Mouse (Mus musculus): ENCODE results near the gene Gm45233. TPM values are rescaled to one million over a fixed set of nuclear protein-coding genes. Genes with fewer than 3 reads are reported as not detected.

Gene Gm45233
- total RNA-seq, 1 experiment = not detected

GRCm38 (mm10) chr7:43441071-43441470, 2.9 kb upstream of the Gm45233 start:
- H3K4me3 ChIP-seq (ENCODE audit: insufficient read depth in 1 of 2, low read depth in 1 of 2, low read length in 2 of 2, poor library complexity in 1 of 2, severe bottlenecking in 1 of 2) = no peak overlapping the region
- H3K36me3 ChIP-seq (ENCODE audit: control insufficient read depth, insufficient read depth, low read length, poor library complexity, severe bottlenecking) = no peaks in the 10 kb centered on the region

GRCm38 (mm10) chr7:43442684-43443083, 1.2 kb upstream of the Gm45233 start:
- no peak for DNase-seq (ENCODE audit: low read depth, low spot score)
- TF ChIP-seq MAFK (IDR thresholded peaks at IDR 0.05; ENCODE audit: insufficient read depth, low read depth, low read length) (no peak), ZNF384 (IDR thresholded peaks at IDR 0.05; ENCODE audit: low read depth, low read length) (no peak), HCFC1 (IDR thresholded peaks at IDR 0.05; ENCODE audit: borderline replicate concordance, insufficient read depth, low read length) (no peak), ZC3H11A (IDR thresholded peaks at IDR 0.05; ENCODE audit: borderline replicate concordance, low read depth, low read length) (no peak), CHD2 (IDR thresholded peaks at IDR 0.05; ENCODE audit: low read depth, low read length) (no peak)
- peak overlapping the region; percentile 8; the same call in 1 of the 2 replicates for H3K9ac ChIP-seq (ENCODE audit: insufficient read depth, low read depth, low read length, poor library complexity, severe bottlenecking)
- in situ Hi-C loops (cut with MboI; ENCODE audit: low sequenced_read_pairs in 2 of 2, unreplicated experiment in 2 of 2) = no loop called here
- no peaks in the 10 kb centered on the region for H3K36me3 ChIP-seq (ENCODE audit: control insufficient read depth, insufficient read depth, low read length, poor library complexity, severe bottlenecking)
- peaks cover 0 to 6% of the 10 kb centered on the region in 2 experiments; a peak in 2 of 4 replicates for H3K4me1 ChIP-seq (ENCODE audit: control insufficient read depth in 2 of 2, insufficient read depth in 2 of 2, low read length in 2 of 2, poor library complexity in 1 of 2)
- H3K27ac ChIP-seq (ENCODE audit: insufficient read depth, low read depth, low read length, poor library complexity, severe bottlenecking) = no peak overlapping the region; the same call in 1 of the 2 replicates
- H3K9me3 ChIP-seq (ENCODE audit: control insufficient read depth, insufficient read depth, low read depth, low read length) = no peaks in the 10 kb centered on the region
- peak overlapping the region; percentile 67 to 85 for H3K4me3 ChIP-seq (ENCODE audit: insufficient read depth in 1 of 2, low read depth in 1 of 2, low read length in 2 of 2, poor library complexity in 1 of 2, severe bottlenecking in 1 of 2)

More at GRCm38 (mm10) chr7:43441071-43441470, 2.9 kb upstream of the Gm45233 start:
- Histone ChIP-seq H3K9me3 (ENCODE audit: control insufficient read depth, insufficient read depth, low read depth, low read length) (no peaks in the 10 kb centered on the region), H3K4me1 (ENCODE audit: control insufficient read depth in 2 of 2, insufficient read depth in 2 of 2, low read length in 2 of 2, poor library complexity in 1 of 2) (peaks cover 0 to 6% of the 10 kb centered on the region in 2 experiments; a peak in 2 of 4 replicates), H3K27ac (ENCODE audit: insufficient read depth, low read depth, low read length, poor library complexity, severe bottlenecking) (no peak overlapping the region), H3K9ac (ENCODE audit: insufficient read depth, low read depth, low read length, poor library complexity, severe bottlenecking) (no peak overlapping the region)
- TF ChIP-seq CHD2 (IDR thresholded peaks at IDR 0.05; ENCODE audit: low read depth, low read length) (no peak), HCFC1 (IDR thresholded peaks at IDR 0.05; ENCODE audit: borderline replicate concordance, insufficient read depth, low read length) (no peak), ZNF384 (IDR thresholded peaks at IDR 0.05; ENCODE audit: low read depth, low read length) (no peak), MAFK (IDR thresholded peaks at IDR 0.05; ENCODE audit: insufficient read depth, low read depth, low read length) (no peak), ZC3H11A (IDR thresholded peaks at IDR 0.05; ENCODE audit: borderline replicate concordance, low read depth, low read length) (no peak)
- in situ Hi-C loops (cut with MboI; ENCODE audit: low sequenced_read_pairs in 2 of 2, unreplicated experiment in 2 of 2) = no loop called here
- no peak for DNase-seq (ENCODE audit: low read depth, low spot score)

- TF ChIP-seq MAFK (IDR thresholded peaks at IDR 0.05; ENCODE audit: insufficient read depth, low read depth, low read length) = no peak
- TF ChIP-seq CHD2 (IDR thresholded peaks at IDR 0.05; ENCODE audit: low read depth, low read length) = no peak
- no peak for TF ChIP-seq ZC3H11A (IDR thresholded peaks at IDR 0.05; ENCODE audit: borderline replicate concordance, low read depth, low read length)
- TF ChIP-seq HCFC1 (IDR thresholded peaks at IDR 0.05; ENCODE audit: borderline replicate concordance, insufficient read depth, low read length) = no peak
- no peak for TF ChIP-seq ZNF384 (IDR thresholded peaks at IDR 0.05; ENCODE audit: low read depth, low read length)
- Histone ChIP-seq H3K9me3 (ENCODE audit: control insufficient read depth, insufficient read depth, low read depth, low read length) (no peaks in the 10 kb centered on the region), H3K27ac (ENCODE audit: insufficient read depth, low read depth, low read length, poor library complexity, severe bottlenecking) (peak overlapping the region; percentile 46; the same call in 1 of the 2 replicates), H3K4me1 (ENCODE audit: control insufficient read depth in 2 of 2, insufficient read depth in 2 of 2, low read length in 2 of 2, poor library complexity in 1 of 2) (peaks cover 0 to 6% of the 10 kb centered on the region in 2 experiments; a peak in 3 of 4 replicates), H3K36me3 (ENCODE audit: control insufficient read depth, insufficient read depth, low read length, poor library complexity, severe bottlenecking) (no peaks in the 10 kb centered on the region), H3K4me3 (ENCODE audit: insufficient read depth in 1 of 2, low read depth in 1 of 2, low read length in 2 of 2, poor library complexity in 1 of 2, severe bottlenecking in 1 of 2) (peak overlapping the region; percentile 67 to 85), H3K9ac (ENCODE audit: insufficient read depth, low read depth, low read length, poor library complexity, severe bottlenecking) (peak overlapping the region; percentile 64)
- DNase-seq (ENCODE audit: low read depth, low spot score) = peak; percentile 56
- in situ Hi-C loops (cut with MboI; ENCODE audit: low sequenced_read_pairs in 2 of 2, unreplicated experiment in 2 of 2) = no loop called here
These were observed 607 bp upstream of the Gm45233 start for GRCm38 (mm10) chr7:43443126-43443916.

GRCm38 (mm10) chr7:43447801-43448200, 3.9 kb downstream of the Gm45233 start:
- no peak for DNase-seq (ENCODE audit: low read depth, low spot score)
- no peak overlapping the region for H3K4me3 ChIP-seq (ENCODE audit: insufficient read depth in 1 of 2, low read depth in 1 of 2, low read length in 2 of 2, poor library complexity in 1 of 2, severe bottlenecking in 1 of 2)
- in situ Hi-C loops (cut with MboI; ENCODE audit: low sequenced_read_pairs in 2 of 2, unreplicated experiment in 2 of 2) = no loop called here
- no peaks in the 10 kb centered on the region for H3K9me3 ChIP-seq (ENCODE audit: control insufficient read depth, insufficient read depth, low read depth, low read length)
- peaks cover 0 to 2% of the 10 kb centered on the region in 2 experiments; a peak in 2 of 4 replicates for H3K4me1 ChIP-seq (ENCODE audit: control insufficient read depth in 2 of 2, insufficient read depth in 2 of 2, low read length in 2 of 2, poor library complexity in 1 of 2)
- H3K9ac ChIP-seq (ENCODE audit: insufficient read depth, low read depth, low read length, poor library complexity, severe bottlenecking) = no peak overlapping the region
- TF ChIP-seq ZNF384 (IDR thresholded peaks at IDR 0.05; ENCODE audit: low read depth, low read length) (no peak), HCFC1 (IDR thresholded peaks at IDR 0.05; ENCODE audit: borderline replicate concordance, insufficient read depth, low read length) (no peak), CHD2 (IDR thresholded peaks at IDR 0.05; ENCODE audit: low read depth, low read length) (no peak), MAFK (IDR thresholded peaks at IDR 0.05; ENCODE audit: insufficient read depth, low read depth, low read length) (no peak), ZC3H11A (IDR thresholded peaks at IDR 0.05; ENCODE audit: borderline replicate concordance, low read depth, low read length) (no peak)
- H3K36me3 ChIP-seq (ENCODE audit: control insufficient read depth, insufficient read depth, low read length, poor library complexity, severe bottlenecking) = no peaks in the 10 kb centered on the region
- H3K27ac ChIP-seq (ENCODE audit: insufficient read depth, low read depth, low read length, poor library complexity, severe bottlenecking) = no peak overlapping the region
